Mouse (Mus musculus): ENCODE measurements at regions not wholly inside any gene's neighbourhood (a gene's known extent, or its start where the extent isn't known, plus 50 kb on each side); places are given as distances from the start of the nearest gene placed in this dataset.

- TF ChIP-seq CTCF (IDR thresholded peaks at IDR 0.05) = no peak
- TF ChIP-seq EP300 (IDR thresholded peaks at IDR 0.05) = no peak
Measured at GRCm38 (mm10) chr1:169093602-169094354, 437.5 kb downstream of the Nuf2 start.
